Mouse (Mus musculus) liver, postnatal 0 days (tissue): ENCODE measurements around the gene Zfp184. TPM values are rescaled to one million over a fixed set of nuclear protein-coding genes. Genes with fewer than 3 reads are reported as not detected.
A peak's percentile ranks its signal among the peaks of the same experiment; 100 is the strongest.

Source experiments
- ATAC-seq: fragments of 200-750 bp; cut with Nextera tagmentation; 2 replicates; pipeline ENCODE4 v1.8.0; 2017; ENCODE audit warnings: mild to moderate bottlenecking, moderate library complexity
- DNase-seq: peaks from one replicate; pipeline ENCODE4 v3.0.0-alpha.2; 2016
- H3K27ac ChIP-seq: fragments of 300-500 bp; sonication (generic); 2 replicates; pipeline ENCODE4 v1.5.1; 2014; ENCODE audit warnings: antibody characterized with exemption, moderate library complexity, mild to moderate bottlenecking, low read depth
- H3K27me3 ChIP-seq: fragments of 300-500 bp; sonication (generic); 2 replicates; pipeline ENCODE4 v1.6.1; 2014; ENCODE audit warnings: low read length, control low read depth, mixed read lengths; ENCODE audit not compliant: insufficient read depth
- H3K36me3 ChIP-seq: fragments of 300-500 bp; sonication (generic); replicated peaks from 2 replicates; pipeline ENCODE4 v1.6.1; 2014; ENCODE audit warnings: mild to moderate bottlenecking, control low read depth, low read length, moderate library complexity, mixed read lengths; ENCODE audit not compliant: insufficient read depth
- H3K4me1 ChIP-seq: fragments of 300-500 bp; sonication (generic); 2 replicates; pipeline ENCODE4 v1.6.1; 2014; ENCODE audit warnings: antibody characterized with exemption, mild to moderate bottlenecking, control low read depth; ENCODE audit not compliant: insufficient read depth
- H3K4me2 ChIP-seq: fragments of 300-500 bp; sonication (generic); 2 replicates; pipeline ENCODE4 v1.6.1; 2014; ENCODE audit warnings: low read depth, mild to moderate bottlenecking, low read length, moderate library complexity, mixed read lengths
- H3K4me3 ChIP-seq: fragments of 300-500 bp; sonication (generic); 2 replicates; pipeline ENCODE4 v1.5.1; 2014; ENCODE audit warnings: low read depth, low read length
- H3K9ac ChIP-seq: fragments of 300-500 bp; sonication (generic); replicated peaks from 2 replicates; pipeline ENCODE4 v1.6.1; 2014; ENCODE audit warnings: mild to moderate bottlenecking, moderate library complexity
- H3K9me3 ChIP-seq: fragments of 300-500 bp; sonication (generic); 2 replicates; pipeline ENCODE4 v1.6.1; 2016; ENCODE audit warnings: mild to moderate bottlenecking, control low read depth, low read length, mixed read lengths
- CTCF ChIP-seq: sonication (generic); IDR thresholded peaks from 2 replicates; pipeline ENCODE4 v1.5.1; 2016; ENCODE audit warnings: antibody characterized with exemption, low read depth
- EP300 ChIP-seq: IDR thresholded peaks from 2 replicates; pipeline ENCODE4 v1.6.1; 2016; ENCODE audit warnings: antibody characterized with exemption, low read depth, mild to moderate bottlenecking
- WGBS: fragments of 180-500 bp; shearing (Covaris S2); extraction: QIAGEN DNeasy Blood & Tissue Kit; methylation state at CpG from one replicate; pipeline ENCODE4 v1.1.7; 2014; ENCODE audit not compliant: insufficient replicate concordance; 5-methylcytosine and 5-hydroxymethylcytosine counted together
- polyA plus RNA-seq: library from polyadenylated mRNA; unstranded; fragments of >200 nt; fragmentation: Nextera tagmentation; extraction: Ambion mirVana; gene quantifications from 2 replicates; pipeline ENCODE4 v1.2.1, GENCODE M21; 2015

Zfp184 gene
- polyA plus RNA-seq, 1 experiment from 2014 or later, result 0.32 TPM

DNA sequence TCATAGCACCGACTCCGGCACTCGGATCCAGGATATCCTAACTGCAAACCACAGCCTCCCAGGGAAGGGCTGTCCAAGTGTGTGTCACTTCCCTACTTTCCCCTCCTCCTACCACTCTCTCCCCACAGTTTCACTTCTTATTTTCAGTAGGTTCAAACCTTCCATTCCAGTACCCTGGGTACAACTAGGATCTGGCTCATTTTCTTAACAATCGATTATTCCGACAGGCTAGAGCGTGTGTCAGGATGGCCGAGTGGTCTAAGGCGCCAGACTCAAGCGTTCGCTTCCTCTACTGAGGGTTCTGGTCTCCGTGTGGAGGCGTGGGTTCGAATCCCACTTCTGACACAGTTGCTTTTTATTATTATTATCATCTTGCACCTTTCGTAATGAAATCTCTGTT lies 30.3 kb upstream of the Zfp184 start:
- peaks cover 33% of the 10 kb centered on the region for H3K4me1 ChIP-seq
- peak; percentile 42 for DNase-seq

DNA sequence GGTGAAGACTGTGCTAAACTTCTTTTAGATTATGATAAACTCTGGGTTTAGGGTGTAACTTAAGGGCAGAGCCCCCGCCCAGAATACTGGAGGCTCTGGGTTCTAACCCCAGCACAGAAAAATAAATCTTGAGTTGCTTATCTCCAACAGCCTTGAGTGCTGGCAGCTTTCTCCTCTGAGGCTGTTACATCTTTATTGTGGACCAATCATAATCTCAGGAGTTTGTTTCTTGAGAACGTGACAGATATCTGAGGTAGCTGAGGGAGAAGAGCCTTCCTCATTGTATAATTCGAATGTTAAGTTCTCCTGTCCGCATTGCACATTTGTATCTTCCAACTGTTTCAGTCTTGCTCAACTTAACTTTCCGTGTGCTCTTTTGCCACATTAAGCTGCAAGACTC lies 29.4 kb upstream of the Zfp184 start:
- no peak for ATAC-seq
- H3K9ac ChIP-seq, result no peak overlapping the region
- no peaks in the 10 kb centered on the region for H3K36me3 ChIP-seq
- H3K4me2 ChIP-seq, result 0 out of 2 replicates have a peak overlapping the region, but pooled peaks have one; percentile 56
- no peak for TF ChIP-seq CTCF
- TF ChIP-seq EP300, result no peak
- H3K9me3 ChIP-seq, result no peaks in the 10 kb centered on the region
- H3K4me3 ChIP-seq, result no peak overlapping the region
- no peak overlapping the region for H3K27ac ChIP-seq
- no peak for DNase-seq
- peaks cover 4% of the 10 kb centered on the region for H3K27me3 ChIP-seq
- peaks cover 33% of the 10 kb centered on the region for H3K4me1 ChIP-seq
- WGBS, result 44% methylated on average over 5 of the region's 5 CpGs

More for the DNA sequence above, 30.3 kb upstream of the Zfp184 start:
- H3K27me3 ChIP-seq, result peaks cover 4% of the 10 kb centered on the region
- H3K4me3 ChIP-seq, result peak overlapping the region; percentile 36
- no peaks in the 10 kb centered on the region for H3K9me3 ChIP-seq
- peak; percentile 39; the same call in 1 of the 2 replicates for ATAC-seq
- H3K27ac ChIP-seq, result no peak overlapping the region
- H3K9ac ChIP-seq, result 0 out of 2 replicates have a peak overlapping the region, but pooled peaks have one; percentile 12
- H3K36me3 ChIP-seq, result no peaks in the 10 kb centered on the region
- TF ChIP-seq CTCF (no peak), EP300 (no peak)
- 4% methylated on average over 14 of the region's 14 CpGs for WGBS
- peak overlapping the region; percentile 56 for H3K4me2 ChIP-seq

DNA sequence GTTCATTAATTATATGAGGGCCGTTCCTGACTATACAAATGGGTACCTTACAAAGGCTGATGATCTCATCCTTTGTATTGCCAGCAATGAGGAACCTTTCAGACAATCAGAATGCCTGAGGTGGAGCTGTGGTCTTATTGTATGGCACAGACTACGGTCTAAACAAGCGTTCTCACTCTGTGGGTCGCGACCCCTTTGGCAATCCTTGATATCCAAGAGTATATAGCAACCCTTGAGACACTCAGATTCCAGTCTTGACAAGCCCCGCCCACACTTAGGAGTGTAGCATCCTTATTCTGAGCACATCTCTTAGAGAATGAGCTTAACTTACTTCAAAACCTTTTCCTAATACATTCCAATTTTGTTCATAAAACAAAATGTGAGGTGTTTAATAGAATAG lies 28.8 kb upstream of the Zfp184 start:
- no peak overlapping the region for H3K4me3 ChIP-seq
- peaks cover 4% of the 10 kb centered on the region for H3K27me3 ChIP-seq
- peaks cover 29% of the 10 kb centered on the region for H3K4me1 ChIP-seq
- no peak for TF ChIP-seq EP300
- no peak for TF ChIP-seq CTCF
- DNase-seq, result no peak
- H3K9ac ChIP-seq, result no peak overlapping the region
- H3K36me3 ChIP-seq, result no peaks in the 10 kb centered on the region
- no peaks in the 10 kb centered on the region for H3K9me3 ChIP-seq
- H3K27ac ChIP-seq, result no peak overlapping the region
- ATAC-seq, result no peak
- no peak overlapping the region for H3K4me2 ChIP-seq
- 38% methylated on average over 6 of the region's 6 CpGs for WGBS

DNA sequence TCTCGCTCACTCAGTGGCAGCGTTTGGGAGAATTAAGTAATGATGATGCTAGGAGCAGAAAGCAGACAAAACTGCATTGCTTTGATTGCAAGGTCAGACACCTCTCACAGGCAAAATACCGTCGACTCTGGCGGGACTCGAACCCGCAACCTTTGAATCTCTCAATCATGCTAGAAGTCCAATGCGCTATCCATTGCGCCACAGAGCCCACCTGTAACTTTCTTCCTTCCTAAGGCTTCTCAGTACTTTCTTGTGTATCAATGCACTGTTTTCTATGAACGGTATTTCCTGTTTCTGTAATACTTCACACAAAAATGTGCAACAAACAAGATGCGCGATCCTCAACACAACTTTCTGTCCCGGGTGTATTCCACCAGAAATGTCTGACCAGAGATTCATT lies 27.9 kb upstream of the Zfp184 start:
- peaks cover 4% of the 10 kb centered on the region for H3K27me3 ChIP-seq
- peak; percentile 54 for DNase-seq
- H3K4me2 ChIP-seq, result peak overlapping the region; percentile 77
- H3K9me3 ChIP-seq, result no peaks in the 10 kb centered on the region
- H3K9ac ChIP-seq, result no peak overlapping the region
- 4% methylated on average over 13 of the region's 13 CpGs for WGBS
- TF ChIP-seq CTCF (no peak), EP300 (no peak)
- peaks cover 29% of the 10 kb centered on the region for H3K4me1 ChIP-seq
- no peak for ATAC-seq
- no peaks in the 10 kb centered on the region for H3K36me3 ChIP-seq
- H3K4me3 ChIP-seq, result peak overlapping the region; percentile 46; the same call in 1 of the 2 replicates
- H3K27ac ChIP-seq, result no peak overlapping the region

DNA sequence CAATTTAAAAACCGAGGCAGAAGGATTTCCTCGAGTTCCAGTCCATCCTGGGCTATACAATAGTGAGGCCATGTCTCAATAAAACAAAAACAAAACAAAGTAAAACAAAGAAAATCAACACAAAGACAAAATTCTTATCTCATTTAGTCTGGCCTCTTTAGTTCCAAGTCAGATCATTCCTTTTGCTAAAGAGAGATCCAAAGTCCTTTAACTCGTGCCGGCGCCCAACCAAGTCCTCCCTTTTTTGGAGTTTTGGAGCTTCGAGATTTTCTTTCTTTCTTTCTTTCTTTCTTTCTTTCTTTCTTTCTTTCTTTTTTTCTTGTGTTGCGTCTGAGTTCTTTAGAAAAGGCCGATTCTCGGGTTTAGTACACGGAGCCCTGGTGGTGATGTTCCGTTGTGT lies 27.4 kb upstream of the Zfp184 start:
- TF ChIP-seq CTCF (no peak), EP300 (no peak)
- Histone ChIP-seq H3K4me1 (peaks cover 29% of the 10 kb centered on the region), H3K36me3 (no peaks in the 10 kb centered on the region), H3K4me2 (peak overlapping the region; percentile 77), H3K4me3 (peak overlapping the region; percentile 46), H3K27ac (no peak overlapping the region), H3K9me3 (no peaks in the 10 kb centered on the region), H3K27me3 (peaks cover 4% of the 10 kb centered on the region), H3K9ac (no peak overlapping the region)
- 1% methylated on average over 11 of the region's 11 CpGs for WGBS
- DNase-seq (no peak), ATAC-seq (no peak)

DNA sequence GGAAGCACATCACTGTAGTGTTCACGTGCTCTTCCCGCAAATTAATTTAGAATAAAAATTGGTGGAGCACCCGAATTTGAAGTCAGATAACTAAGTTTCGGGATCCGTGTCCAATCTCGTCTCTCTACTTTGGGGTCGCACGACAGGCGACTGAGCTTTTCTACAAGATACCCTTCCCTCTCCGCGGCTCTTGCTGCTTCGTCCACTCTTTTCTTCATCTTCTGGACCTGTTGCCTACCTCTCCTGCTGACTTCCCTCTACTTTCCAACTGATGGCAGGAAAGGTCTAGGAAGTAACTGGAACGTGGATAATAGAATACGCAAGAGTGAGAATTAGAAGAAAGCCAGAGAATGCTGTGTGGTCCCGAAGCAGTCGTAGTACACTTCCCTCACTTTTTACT lies 26.9 kb upstream of the Zfp184 start:
- H3K27me3 ChIP-seq, result peaks cover 4% of the 10 kb centered on the region
- no peak overlapping the region; the same call in 1 of the 2 replicates for H3K9ac ChIP-seq
- H3K9me3 ChIP-seq, result no peaks in the 10 kb centered on the region
- ATAC-seq (no peak), DNase-seq (no peak)
- H3K4me3 ChIP-seq, result peak overlapping the region; percentile 46
- no peak overlapping the region for H3K27ac ChIP-seq
- H3K4me1 ChIP-seq, result peaks cover 29% of the 10 kb centered on the region
- no peak for TF ChIP-seq EP300
- TF ChIP-seq CTCF, result no peak
- under 1% methylated on average over 16 of the region's 16 CpGs for WGBS
- H3K36me3 ChIP-seq, result no peaks in the 10 kb centered on the region
- H3K4me2 ChIP-seq, result peak overlapping the region; percentile 77
